Mouse (Mus musculus) limb, embryonic 12.5 days (tissue): ENCODE results near the gene Vgll4. TPM values are rescaled to one million over a fixed set of nuclear protein-coding genes. Genes with fewer than 3 reads are reported as not detected.

ENCODE experiments used
- ATAC-seq: fragments of 200-750 bp; cut with Nextera tagmentation; 2 replicates; pipeline ENCODE4 v1.8.0; 2017; ENCODE audit warnings: low read depth, moderate TSS enrichment; ENCODE audit not compliant: insufficient number of reproducible peaks, insufficient read depth, low FRiP score, low TSS enrichment
- H3K27ac ChIP-seq: fragments of 300-500 bp; sonication (generic); 2 replicates; pipeline ENCODE4 v1.5.1; 2016; ENCODE audit warnings: mild to moderate bottlenecking, moderate library complexity
- H3K27me3 ChIP-seq: fragments of 300-500 bp; sonication (generic); 2 replicates; pipeline ENCODE4 v1.6.1; 2016; ENCODE audit warnings: mild to moderate bottlenecking, moderate library complexity
- H3K36me3 ChIP-seq: fragments of 300-500 bp; sonication (generic); 2 replicates; pipeline ENCODE4 v1.6.1; 2016; ENCODE audit warnings: mild to moderate bottlenecking, moderate library complexity
- H3K4me1 ChIP-seq: fragments of 300-500 bp; sonication (generic); replicated peaks from 2 replicates; pipeline ENCODE4 v1.6.1; 2016
- H3K4me2 ChIP-seq: fragments of 300-500 bp; sonication (generic); 2 replicates; pipeline ENCODE4 v1.6.1; 2016; ENCODE audit warnings: mild to moderate bottlenecking, moderate library complexity
- H3K4me3 ChIP-seq: fragments of 300-500 bp; sonication (generic); replicated peaks from 2 replicates; pipeline ENCODE4 v1.5.1; 2016; ENCODE audit warnings: mild to moderate bottlenecking
- H3K9ac ChIP-seq: fragments of 300-500 bp; sonication (generic); replicated peaks from 2 replicates; pipeline ENCODE4 v1.6.1; 2016; ENCODE audit warnings: mild to moderate bottlenecking, moderate library complexity
- H3K9me3 ChIP-seq: fragments of 300-500 bp; sonication (generic); 2 replicates; pipeline ENCODE4 v1.6.1; 2016; ENCODE audit warnings: mild to moderate bottlenecking, moderate library complexity
- WGBS: fragments of 180-500 bp; shearing (Covaris S2); methylation state at CpG from one replicate; pipeline ENCODE4 v1.1.7; 2016; 5-methylcytosine and 5-hydroxymethylcytosine counted together
- polyA plus RNA-seq: library from polyadenylated mRNA; unstranded; fragments of >200 nt; fragmentation: Nextera tagmentation; extraction: Ambion mirVana; gene quantifications from 2 replicates; pipeline ENCODE4 v1.2.1, GENCODE M21; 2016

Vgll4 gene
- polyA plus RNA-seq, 1 experiment from 2014 or later = 156 TPM

DNA sequence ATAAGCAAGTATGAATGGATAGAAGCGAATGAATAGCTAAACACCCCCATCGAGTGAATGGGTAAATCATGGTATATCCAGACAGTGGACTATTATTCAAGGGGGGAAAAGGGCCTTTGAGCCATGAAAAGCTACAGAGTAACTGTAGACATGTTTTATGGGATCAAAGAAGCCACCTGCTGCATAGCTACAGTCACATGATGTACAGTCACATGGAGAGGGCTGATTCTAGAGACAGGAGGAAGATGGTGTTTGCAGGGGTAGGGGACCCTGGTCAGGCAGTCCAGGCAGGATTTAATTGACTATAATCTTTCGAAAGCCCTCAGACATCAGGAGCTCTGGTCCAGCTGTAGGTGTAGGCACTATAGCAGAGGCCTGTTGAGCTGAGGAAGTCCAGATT, 133.4 kb downstream of the Vgll4 start:
- Histone ChIP-seq H3K4me1 (peaks cover 46% of the 10 kb centered on the region), H3K27me3 (no peaks in the 10 kb centered on the region), H3K36me3 (0 out of 2 replicates have a peak, but pooled peaks cover 3% of the 10 kb centered on the region), H3K4me2 (no peak overlapping the region), H3K4me3 (no peak overlapping the region), H3K27ac (peak overlapping the region; percentile 23; the same call in 1 of the 2 replicates), H3K9me3 (no peaks in the 10 kb centered on the region), H3K9ac (no peak overlapping the region)
- WGBS = 87% methylated on average over 3 of the region's 3 CpGs
- ATAC-seq = no peak

DNA sequence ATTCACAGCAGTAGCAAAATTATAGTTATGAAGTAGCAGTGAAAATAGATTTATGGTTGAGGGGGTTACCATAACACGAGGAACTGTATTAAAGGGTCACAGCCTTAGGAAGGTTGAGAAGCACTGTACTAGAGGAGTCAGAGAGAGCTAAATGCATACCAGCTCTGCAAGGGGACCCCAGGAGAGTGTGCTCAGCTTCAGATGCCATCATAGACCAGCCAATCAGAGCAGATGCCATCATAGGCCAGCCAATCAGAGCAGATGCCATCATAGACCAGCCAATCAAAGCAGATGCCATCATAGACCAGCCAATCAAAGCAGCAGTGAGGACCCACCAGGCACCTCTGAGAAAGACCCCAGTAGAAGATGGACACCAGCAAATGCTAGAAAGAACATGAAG, 134.0 kb downstream of the Vgll4 start:
- WGBS = 68% methylated on average over 1 of the region's 1 CpGs
- no peak for ATAC-seq
- H3K4me1 ChIP-seq = peaks cover 39% of the 10 kb centered on the region

DNA sequence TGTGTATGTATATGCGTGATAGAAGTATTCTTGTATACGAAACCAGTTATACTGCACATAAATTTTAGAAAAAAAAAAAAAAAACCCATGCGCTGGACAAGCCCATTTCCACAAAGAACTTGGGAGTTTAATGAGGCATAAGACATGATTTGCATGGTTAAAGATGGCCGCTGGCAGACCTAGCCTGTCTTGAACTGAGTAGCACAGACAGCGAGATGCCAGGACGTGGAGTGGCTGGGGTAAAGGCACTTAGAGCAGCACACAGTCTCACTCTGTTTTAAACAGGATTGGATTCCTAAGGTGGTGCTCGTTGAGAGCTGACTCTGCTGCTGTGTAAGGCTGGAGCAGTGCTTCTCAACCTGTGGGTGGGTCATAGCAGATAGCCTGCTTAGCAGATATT, 134.4 kb downstream of the Vgll4 start:
- no peak overlapping the region for H3K4me2 ChIP-seq
- H3K36me3 ChIP-seq = 0 out of 2 replicates have a peak, but pooled peaks cover 3% of the 10 kb centered on the region
- no peaks in the 10 kb centered on the region for H3K9me3 ChIP-seq
- no peaks in the 10 kb centered on the region for H3K27me3 ChIP-seq
- 85% methylated on average over 7 of the region's 7 CpGs for WGBS
- no peak overlapping the region for H3K27ac ChIP-seq
- H3K4me1 ChIP-seq = peaks cover 35% of the 10 kb centered on the region
- ATAC-seq = no peak
- H3K9ac ChIP-seq = no peak overlapping the region
- H3K4me3 ChIP-seq = no peak overlapping the region

More for the DNA sequence above, 134.0 kb downstream of the Vgll4 start:
- Histone ChIP-seq H3K36me3 (0 out of 2 replicates have a peak, but pooled peaks cover 3% of the 10 kb centered on the region), H3K27me3 (no peaks in the 10 kb centered on the region), H3K9ac (no peak overlapping the region), H3K27ac (no peak overlapping the region), H3K4me3 (no peak overlapping the region), H3K9me3 (no peaks in the 10 kb centered on the region), H3K4me2 (no peak overlapping the region)

DNA sequence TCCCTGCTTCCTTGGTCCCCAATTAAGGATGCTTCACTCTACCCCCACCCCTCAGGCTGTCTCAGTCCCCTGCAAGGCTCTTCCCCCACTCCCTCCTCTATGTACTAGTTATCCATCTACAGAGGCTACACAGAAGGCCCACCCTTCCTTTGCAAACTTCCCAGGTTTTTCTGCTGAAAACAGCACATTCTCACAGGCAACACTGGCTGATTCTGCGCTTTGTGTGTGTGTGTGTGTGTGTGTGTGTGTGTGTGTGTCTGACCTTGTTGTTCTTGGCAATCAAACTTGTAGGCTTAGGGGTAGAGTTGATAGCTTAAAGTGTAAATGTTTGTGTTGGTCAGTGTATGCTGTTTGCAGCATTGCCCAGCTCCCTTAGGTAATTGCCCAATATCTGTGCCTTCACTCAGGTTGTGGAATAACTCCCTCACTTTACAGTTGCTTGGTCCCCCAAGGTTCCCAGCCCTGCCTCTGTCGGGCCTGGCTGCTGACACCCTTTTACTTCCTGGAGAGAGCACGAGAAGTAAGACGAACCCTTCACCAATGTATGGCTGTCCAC, 135.9 kb downstream of the Vgll4 start:
- Histone ChIP-seq H3K4me1 (peaks cover 22% of the 10 kb centered on the region; the same call in 1 of the 2 replicates), H3K36me3 (0 out of 2 replicates have a peak, but pooled peaks cover 3% of the 10 kb centered on the region), H3K9ac (no peak overlapping the region; the same call in 1 of the 2 replicates), H3K27ac (0 out of 2 replicates have a peak overlapping the region, but pooled peaks have one; percentile 23), H3K4me3 (no peak overlapping the region), H3K9me3 (no peaks in the 10 kb centered on the region), H3K27me3 (no peaks in the 10 kb centered on the region), H3K4me2 (no peak overlapping the region)
- ATAC-seq = 0 out of 2 replicates have a peak, but pooled peaks have one; percentile 17
- WGBS = 57% methylated on average over 4 of the region's 4 CpGs

DNA sequence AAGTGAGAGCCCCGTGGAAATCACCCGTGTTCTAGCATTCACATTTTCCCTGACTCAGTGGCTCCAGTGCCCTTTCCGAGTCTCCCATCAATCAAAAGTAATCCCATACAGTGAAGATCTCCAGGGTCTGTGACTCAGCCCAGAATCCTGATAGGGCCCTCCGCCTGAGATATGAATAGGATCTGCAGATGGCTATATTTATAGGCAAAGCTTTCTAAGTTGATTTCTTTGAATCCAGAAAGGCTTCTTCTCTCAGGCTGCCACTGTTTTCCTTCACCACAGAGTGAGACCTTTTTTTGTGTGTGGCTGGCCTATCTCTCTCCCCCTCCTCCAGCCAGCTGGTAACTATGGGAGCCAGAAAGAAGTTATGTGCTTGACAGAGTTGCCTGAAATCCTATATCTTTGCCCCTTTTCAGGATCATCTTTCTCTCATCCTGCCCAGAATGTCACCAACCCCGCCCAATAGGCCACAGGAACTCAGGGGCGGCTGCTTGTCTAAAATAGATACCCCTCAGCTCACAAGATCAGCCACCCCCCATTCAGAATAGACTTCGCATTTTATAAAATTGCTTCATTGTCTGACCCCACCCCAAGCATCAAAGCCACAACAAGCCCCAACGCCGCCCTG, 136.6 kb downstream of the Vgll4 start:
- WGBS = 72% methylated on average over 9 of the region's 9 CpGs
- H3K9ac ChIP-seq = no peak overlapping the region; the same call in 1 of the 2 replicates
- ATAC-seq = no peak

DNA sequence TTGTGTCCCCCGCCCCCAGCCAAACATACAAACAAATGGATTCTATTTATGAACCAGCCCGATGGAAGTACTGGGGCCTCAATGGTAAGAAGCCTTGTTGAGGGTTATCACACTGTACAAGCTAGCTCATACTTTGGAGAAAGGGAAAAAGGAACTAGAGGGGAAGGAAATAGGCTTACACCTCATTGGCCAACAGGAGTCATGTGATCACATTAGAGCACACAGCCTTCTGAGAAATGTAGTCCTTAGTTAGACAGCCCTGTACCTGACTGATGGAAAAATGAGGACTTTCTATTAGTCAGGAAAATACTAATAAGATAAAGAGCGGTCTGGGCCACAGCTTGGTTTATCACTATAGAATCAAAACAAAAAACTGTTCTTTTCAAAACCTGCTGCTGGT, 138.0 kb downstream of the Vgll4 start:
- no peak overlapping the region for H3K4me2 ChIP-seq
- no peak overlapping the region for H3K27ac ChIP-seq
- 93% methylated on average over 3 of the region's 3 CpGs for WGBS
- no peak overlapping the region for H3K4me3 ChIP-seq
- no peaks in the 10 kb centered on the region for H3K9me3 ChIP-seq
- no peak overlapping the region for H3K9ac ChIP-seq
- ATAC-seq = no peak
- H3K4me1 ChIP-seq = peaks cover 20% of the 10 kb centered on the region; the same call in 1 of the 2 replicates
- no peaks in the 10 kb centered on the region for H3K36me3 ChIP-seq
- no peaks in the 10 kb centered on the region for H3K27me3 ChIP-seq

More for the DNA sequence above, 136.6 kb downstream of the Vgll4 start:
- no peak overlapping the region for H3K4me3 ChIP-seq
- no peak overlapping the region; the same call in 1 of the 2 replicates for H3K27ac ChIP-seq
- H3K4me1 ChIP-seq = peaks cover 22% of the 10 kb centered on the region; the same call in 1 of the 2 replicates
- H3K9me3 ChIP-seq = no peaks in the 10 kb centered on the region
- no peaks in the 10 kb centered on the region for H3K27me3 ChIP-seq
- H3K36me3 ChIP-seq = 0 out of 2 replicates have a peak, but pooled peaks cover 3% of the 10 kb centered on the region
- no peak overlapping the region for H3K4me2 ChIP-seq

DNA sequence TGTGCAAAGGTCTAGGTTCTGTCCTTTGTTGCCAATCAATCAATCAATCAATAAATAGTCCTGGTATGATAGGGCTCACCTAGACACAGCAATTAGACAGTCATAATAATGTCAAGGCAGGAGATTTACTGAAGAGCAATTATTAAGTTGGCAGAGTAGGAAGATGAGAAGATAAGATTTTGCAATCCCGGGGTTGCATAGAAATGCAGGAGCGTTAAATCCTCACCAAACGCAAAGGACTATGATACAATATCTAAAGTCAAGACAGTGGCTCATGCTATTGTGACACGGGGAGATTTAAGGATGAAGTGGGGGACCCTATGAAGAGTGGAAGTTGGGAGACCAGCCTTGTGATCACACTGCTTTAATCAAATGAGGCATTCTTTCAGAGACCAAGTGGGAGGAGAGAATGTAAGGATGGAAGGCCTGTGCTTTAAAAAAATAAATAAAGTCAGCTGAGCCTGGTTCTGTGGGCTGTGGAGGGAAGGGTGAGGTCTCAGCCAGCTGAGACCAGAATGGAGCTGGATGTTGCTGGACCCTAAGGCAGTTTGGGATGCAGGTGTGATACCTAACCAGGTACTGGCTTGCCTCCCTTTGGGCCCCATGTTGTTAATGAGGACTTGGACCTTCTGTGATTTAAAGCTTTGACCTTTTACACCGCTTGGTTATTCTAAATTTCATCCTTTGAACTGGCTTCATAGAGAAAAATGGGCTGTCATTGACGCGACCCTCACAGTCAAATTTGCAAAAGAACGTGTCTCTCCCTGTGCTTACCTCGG, 139.9 kb downstream of the Vgll4 start:
- ATAC-seq = no peak
- 74% methylated on average over 9 of the region's 9 CpGs for WGBS

DNA sequence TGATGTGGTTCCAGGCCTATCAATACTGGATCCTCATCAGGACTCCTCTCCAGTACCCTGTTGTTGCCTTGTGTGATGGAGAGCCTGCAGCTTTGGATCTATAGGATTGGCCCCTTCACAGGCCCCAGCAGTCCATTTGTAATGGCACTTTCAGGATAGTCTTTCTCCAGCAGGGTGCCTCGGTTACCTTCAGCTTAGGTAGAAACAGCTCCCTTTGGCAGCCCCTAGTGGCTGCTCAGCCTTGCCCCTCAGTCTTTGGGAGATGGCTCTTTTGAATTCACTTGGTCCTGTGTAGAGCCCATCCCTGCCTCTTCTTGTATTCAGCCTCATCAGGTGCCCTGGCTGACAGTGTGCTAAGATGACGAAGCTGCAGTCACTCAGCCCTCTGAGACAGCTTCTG, 142.9 kb downstream of the Vgll4 start:
- WGBS = 65% methylated on average over 2 of the region's 2 CpGs
- no peak overlapping the region for H3K4me3 ChIP-seq
- no peaks in the 10 kb centered on the region for H3K9me3 ChIP-seq
- no peaks in the 10 kb centered on the region for H3K36me3 ChIP-seq
- no peak overlapping the region for H3K27ac ChIP-seq
- H3K27me3 ChIP-seq = no peaks in the 10 kb centered on the region
- H3K4me1 ChIP-seq = peaks cover 3% of the 10 kb centered on the region; the same call in 1 of the 2 replicates
- no peak overlapping the region for H3K9ac ChIP-seq
- no peak overlapping the region for H3K4me2 ChIP-seq
- no peak for ATAC-seq

More for the DNA sequence above, 139.9 kb downstream of the Vgll4 start:
- Histone ChIP-seq H3K4me3 (no peak overlapping the region), H3K9me3 (no peaks in the 10 kb centered on the region), H3K36me3 (no peaks in the 10 kb centered on the region), H3K27ac (no peak overlapping the region), H3K4me1 (peaks cover 16% of the 10 kb centered on the region; the same call in 1 of the 2 replicates), H3K4me2 (no peak overlapping the region), H3K9ac (no peak overlapping the region), H3K27me3 (no peaks in the 10 kb centered on the region)

DNA sequence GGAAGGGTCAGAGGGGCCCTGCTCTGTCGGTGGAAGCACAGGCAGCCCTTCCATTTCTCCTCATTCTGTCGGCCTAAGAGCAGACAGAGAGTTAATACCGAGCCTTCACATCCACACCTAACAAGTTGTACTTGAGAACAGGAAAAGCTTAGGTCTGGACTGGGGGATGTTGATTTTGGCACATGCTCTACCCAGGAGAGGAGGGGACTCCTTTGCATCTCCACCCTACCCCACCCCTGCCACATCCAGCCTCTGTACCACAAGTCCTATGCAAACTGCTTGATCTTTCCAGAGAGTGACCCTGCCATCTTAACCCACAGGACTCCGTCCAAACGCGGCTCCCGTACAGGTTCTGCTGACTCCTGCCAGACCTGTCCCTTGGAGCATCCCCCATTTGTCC, 148.1 kb downstream of the Vgll4 start:
- ATAC-seq = no peak
- Histone ChIP-seq H3K36me3 (no peaks in the 10 kb centered on the region), H3K4me1 (peaks cover 37% of the 10 kb centered on the region), H3K27ac (no peak overlapping the region), H3K9me3 (no peaks in the 10 kb centered on the region), H3K9ac (no peak overlapping the region), H3K27me3 (no peaks in the 10 kb centered on the region), H3K4me3 (no peak overlapping the region), H3K4me2 (no peak overlapping the region)
- 88% methylated on average over 7 of the region's 7 CpGs for WGBS

DNA sequence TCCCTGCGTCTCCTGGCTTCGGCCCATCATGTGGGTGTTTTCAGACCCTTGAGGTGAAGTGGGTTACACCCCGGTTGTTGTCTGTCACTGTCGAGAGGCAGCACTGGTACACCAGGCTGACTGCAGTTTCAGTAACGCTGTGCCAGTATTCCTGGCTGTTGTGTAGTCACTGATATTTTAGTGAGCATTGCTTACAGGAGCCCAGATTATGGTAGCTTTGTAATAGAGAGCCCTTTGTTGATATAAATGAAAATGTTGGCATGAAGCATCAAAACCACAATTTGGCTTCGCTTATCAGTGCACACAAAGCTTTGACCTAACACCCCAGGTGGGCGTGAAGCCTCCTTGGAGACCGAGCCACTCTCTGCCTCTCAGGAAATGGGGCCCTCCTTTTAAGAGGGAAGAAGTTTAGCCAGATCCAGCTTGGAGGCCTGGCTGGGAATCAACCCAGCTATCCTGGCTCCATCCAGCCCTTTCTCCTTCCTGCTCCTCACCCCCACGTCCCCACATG, 149.8 kb downstream of the Vgll4 start:
- 63% methylated on average over 9 of the region's 9 CpGs for WGBS
- no peaks in the 10 kb centered on the region; the same call in 1 of the 2 replicates for H3K27me3 ChIP-seq
- no peak overlapping the region for H3K27ac ChIP-seq
- no peak for ATAC-seq
- no peak overlapping the region for H3K9ac ChIP-seq
- H3K9me3 ChIP-seq = 0 out of 2 replicates have a peak, but pooled peaks cover under 1% of the 10 kb centered on the region
- H3K4me2 ChIP-seq = no peak overlapping the region
- peaks cover 38% of the 10 kb centered on the region for H3K4me1 ChIP-seq
- no peaks in the 10 kb centered on the region for H3K36me3 ChIP-seq
- no peak overlapping the region for H3K4me3 ChIP-seq

DNA sequence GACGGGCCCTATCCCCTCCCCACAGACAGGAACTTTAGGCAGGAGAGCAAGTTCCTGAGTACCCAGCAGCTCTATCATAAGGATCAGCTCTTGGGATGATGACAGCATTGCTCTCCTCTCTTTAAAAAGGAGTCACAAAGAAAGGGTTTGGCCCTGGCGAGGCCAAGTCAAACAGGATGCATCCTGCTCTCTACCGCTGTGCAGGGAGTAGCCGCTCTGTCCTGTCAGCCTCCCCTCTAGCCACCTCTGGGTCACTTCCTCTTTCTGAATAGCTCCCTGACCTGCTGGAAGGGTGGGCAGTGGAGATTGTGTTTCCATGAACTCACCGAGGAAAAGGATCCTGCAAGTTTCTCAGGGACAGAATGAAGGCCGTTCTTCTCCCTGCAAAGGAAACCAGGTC, 151.3 kb downstream of the Vgll4 start:
- Histone ChIP-seq H3K27me3 (no peaks in the 10 kb centered on the region; the same call in 1 of the 2 replicates), H3K4me3 (no peak overlapping the region), H3K27ac (no peak overlapping the region; the same call in 1 of the 2 replicates), H3K9ac (no peak overlapping the region), H3K4me2 (no peak overlapping the region), H3K36me3 (no peaks in the 10 kb centered on the region), H3K4me1 (peaks cover 43% of the 10 kb centered on the region), H3K9me3 (0 out of 2 replicates have a peak, but pooled peaks cover 3% of the 10 kb centered on the region)
- ATAC-seq = no peak
- 66% methylated on average over 6 of the region's 6 CpGs for WGBS
